Comparison of ENCODE assay signal across 23 mouse cellular contexts in the genomic region with DNA sequence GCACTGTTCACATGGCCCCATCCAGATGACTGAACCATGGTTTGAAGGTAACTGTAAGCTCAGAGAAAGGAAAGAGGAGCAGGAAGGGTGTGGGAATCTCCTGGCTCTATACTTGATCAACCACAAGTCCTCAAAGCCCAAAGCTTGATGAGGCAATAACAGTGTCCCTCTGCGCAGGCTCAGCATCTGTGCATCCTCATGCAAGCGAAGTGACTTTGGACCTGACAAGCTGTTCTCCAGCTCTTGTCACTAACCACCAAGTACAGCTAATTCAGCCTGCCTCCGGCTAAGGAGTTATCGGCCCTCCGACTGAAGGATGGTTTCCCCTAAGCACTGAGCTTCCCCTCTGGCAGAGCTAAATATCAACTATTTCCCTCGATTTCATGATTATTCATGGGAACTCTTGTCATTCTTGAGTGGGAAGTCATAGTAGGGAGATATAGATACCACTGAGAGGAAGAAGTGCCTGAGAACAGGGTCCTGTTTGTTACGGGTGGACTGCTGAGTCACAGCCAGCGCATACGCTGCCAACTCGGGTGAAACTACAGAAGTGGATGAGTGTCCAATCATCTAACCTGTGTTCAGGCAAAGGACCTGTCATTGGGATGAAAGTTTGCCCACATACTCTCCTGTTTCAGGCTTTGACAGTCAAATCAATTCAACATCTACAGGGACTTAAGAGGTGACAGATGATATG.
DNase-seq lines count a peak whose midpoint lies in the region; ATAC-seq and TF ChIP-seq lines count a peak whose summit lies in the region.
"Had no signal": no experiment of that assay in that cellular context is flagged by ENCODE, and none has a peak within 500 bp of the region (broad histone marks: within the 10 kb centered on the region; RNA-seq: fewer than 3 reads in every experiment).

No protein-coding gene starts in this region.

- no peak for TF ChIP-seq POLR2A in bone marrow, adult 2 months (IDR thresholded peaks at IDR 0.05; ENCODE audit: borderline replicate concordance, control insufficient read depth, low read depth, low read length)

- DNase-seq in 416B (ENCODE audit: low read depth) = peak; percentile 44
- no peak for DNase-seq in retina, postnatal 1 day
- no peak for DNase-seq in cerebellum, adult 8-10 months
- DNase-seq in heart, adult 8-10 months (ENCODE audit: low spot score) = no peak
- DNase-seq: adrenal gland, adult 8-10 months; adrenal gland, postnatal 36 days; cerebellum, adult 11 months; cerebellum, adult 9-11 months; cerebellum, postnatal 36 days; embryo, embryonic 11 days; heart, adult 2 months; heart, postnatal 36 days had no signal

- peak overlapping the region; percentile 71 for H3K27ac ChIP-seq in bone marrow, adult 2 months (ENCODE audit: control insufficient read depth, insufficient read depth, low read depth, low read length, poor library complexity)
- H3K27ac ChIP-seq in macrophage = peak overlapping the region; percentile 46
- H3K27ac ChIP-seq: embryonic facial prominence, embryonic 15.5 days; forebrain, embryonic 10.5 days; heart, adult 2 months; heart, embryonic 13.5 days; hindbrain, embryonic 12.5 days had no signal

- no peak overlapping the region for H3K4me3 ChIP-seq in bone marrow, adult 2 months (replicated peaks; ENCODE audit: control insufficient read depth, low read depth, low read length)
- H3K4me3 ChIP-seq in macrophage (ENCODE audit: inconsistent target) = no peak overlapping the region
- H3K4me3 ChIP-seq: embryonic facial prominence, embryonic 15.5 days; erythroblast, embryonic 14.5 days; forebrain, embryonic 10.5 days; heart, adult 2 months; heart, embryonic 13.5 days; hindbrain, embryonic 12.5 days had no signal

- peak; percentile 71 for ATAC-seq in megakaryocyte-erythroid progenitor cell, adult 5-6 weeks (replicated peaks; ENCODE audit: low FRiP score, low TSS enrichment, poor library complexity, severe bottlenecking)
- ATAC-seq: forebrain, embryonic 14.5 days; hindbrain, embryonic 16.5 days; inflammation-experienced regulatory T-cells, adult 6 months had no signal

- no peaks in the 10 kb centered on the region for H3K79me2 ChIP-seq in macrophage (ENCODE audit: inconsistent target)

- no peak for TF ChIP-seq CTCF in bone marrow, adult 2 months (IDR thresholded peaks at IDR 0.05; ENCODE audit: control insufficient read depth, insufficient read depth, low read length)

- 21% methylated on average over 10 of the region's 10 CpGs for WGBS in bone marrow, adult 2 months
- 12% methylated on average over 10 of the region's 10 CpGs for WGBS in macrophage (ENCODE audit: missing documents)

- peaks cover 9% of the 10 kb centered on the region for H3K4me1 ChIP-seq in bone marrow, adult 2 months (ENCODE audit: control insufficient read depth, insufficient read depth, low read length)
- H3K4me1 ChIP-seq: embryonic facial prominence, embryonic 15.5 days; heart, embryonic 13.5 days had no signal

- H3K36me3 ChIP-seq in macrophage (ENCODE audit: inconsistent target) = no peaks in the 10 kb centered on the region
- H3K36me3 ChIP-seq: embryonic facial prominence, embryonic 15.5 days; forebrain, embryonic 10.5 days; heart, embryonic 13.5 days; hindbrain, embryonic 12.5 days had no signal
